Mouse (Mus musculus): ENCODE measurements around the gene Wfdc8.

Wfdc8 gene

DNA sequence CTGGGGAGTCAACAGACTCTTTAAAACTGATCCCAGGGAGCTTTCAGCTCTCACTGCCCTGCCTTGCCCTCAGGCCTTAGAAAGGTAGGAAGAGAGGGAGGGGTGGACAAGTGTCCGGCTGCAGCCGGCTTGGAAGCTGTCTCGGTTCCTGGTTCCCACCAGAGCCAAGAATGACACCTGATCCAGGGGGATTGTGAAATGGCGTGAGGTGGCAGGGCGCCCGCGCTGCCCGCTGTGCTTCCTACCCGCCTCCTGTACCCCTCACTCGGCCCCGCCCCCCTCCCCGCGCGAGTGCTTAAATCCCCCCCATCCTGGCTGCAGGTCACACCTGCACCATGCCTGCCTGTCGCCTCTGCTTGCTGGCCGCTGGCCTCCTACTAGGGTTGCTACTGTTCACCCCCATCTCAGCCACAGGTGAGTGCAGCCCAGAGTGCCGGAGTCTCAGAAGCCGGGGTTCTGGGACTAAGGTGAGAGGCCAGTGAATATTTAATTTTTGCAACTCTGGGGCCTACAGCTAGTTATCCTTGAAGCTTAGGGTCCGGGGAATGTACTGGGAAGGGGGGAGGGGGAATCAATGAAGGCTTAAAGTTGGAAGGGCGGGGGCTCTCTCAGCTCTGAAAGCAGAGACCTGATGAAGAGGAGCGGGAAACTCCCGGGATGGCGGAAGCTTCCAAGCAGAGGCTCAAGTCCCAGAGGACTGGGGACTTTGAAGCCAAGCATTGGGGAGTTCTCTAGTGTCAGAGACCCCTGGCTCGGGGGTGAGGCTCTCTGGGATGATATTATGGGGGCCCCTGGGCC, 50.8 kb downstream of the Wfdc8 start, which contains the start of gene Wfdc2:
Gene Wfdc2, plus strand, starts transcription at position 23 of the 798 bp plus-strand sequence.
- DNase-seq (ENCODE audit: low read depth, low spot score): peak; percentile 91

DNA sequence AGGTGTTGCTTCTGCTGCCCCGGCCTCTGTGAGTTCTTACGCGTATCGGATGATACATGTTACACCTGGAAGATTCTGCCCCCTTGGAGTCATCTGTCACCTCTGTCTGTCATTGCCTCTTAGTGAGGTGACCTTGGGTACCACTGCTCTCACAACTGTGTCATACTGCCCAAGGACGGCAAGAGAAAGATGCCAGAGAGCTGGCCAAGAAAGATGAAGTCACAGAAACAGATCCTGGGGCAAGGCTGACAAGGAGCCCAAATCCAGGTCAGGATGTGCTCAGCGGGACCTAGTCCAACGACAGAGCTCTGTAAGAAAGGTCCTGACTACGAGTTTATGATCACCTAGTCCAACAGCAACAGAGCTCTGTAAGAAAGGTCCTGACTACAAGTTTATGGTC, 53.3 kb downstream of the Wfdc8 start:
- no peak for DNase-seq (ENCODE audit: low read depth, low spot score)

DNA sequence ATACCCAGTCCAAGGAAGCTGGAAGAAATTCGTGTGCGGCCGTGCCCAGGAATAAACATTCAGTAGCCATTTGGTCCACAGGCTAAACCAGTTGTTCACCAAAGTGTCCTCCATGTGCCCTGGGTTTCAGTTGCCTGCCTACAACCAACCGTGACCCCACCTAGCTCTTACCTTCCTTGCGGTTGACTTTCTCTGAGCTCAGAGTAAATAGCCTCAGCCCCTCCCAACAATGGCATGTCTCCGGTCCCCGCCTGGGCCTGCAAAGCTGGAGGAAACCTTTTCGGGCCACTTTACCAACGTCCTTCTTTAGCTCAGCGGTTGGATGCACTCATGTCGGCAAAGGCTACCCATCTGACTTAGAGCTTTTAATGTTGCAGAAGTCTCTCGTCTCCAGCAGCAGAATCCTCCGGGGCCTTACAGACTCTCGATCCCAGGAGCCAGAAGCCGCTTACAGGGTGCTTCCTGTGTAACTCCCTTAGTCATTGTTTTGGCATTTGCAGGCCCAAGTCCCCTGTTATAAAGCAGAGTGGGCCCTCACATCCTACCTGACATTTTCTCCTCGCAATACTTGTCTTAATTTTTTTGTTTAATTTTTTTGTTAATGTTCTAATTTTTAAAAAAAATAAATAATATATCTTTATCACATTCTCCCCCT, 54.3 kb downstream of the Wfdc8 start:
- DNase-seq (ENCODE audit: low read depth, low spot score): peak; percentile 69

DNA sequence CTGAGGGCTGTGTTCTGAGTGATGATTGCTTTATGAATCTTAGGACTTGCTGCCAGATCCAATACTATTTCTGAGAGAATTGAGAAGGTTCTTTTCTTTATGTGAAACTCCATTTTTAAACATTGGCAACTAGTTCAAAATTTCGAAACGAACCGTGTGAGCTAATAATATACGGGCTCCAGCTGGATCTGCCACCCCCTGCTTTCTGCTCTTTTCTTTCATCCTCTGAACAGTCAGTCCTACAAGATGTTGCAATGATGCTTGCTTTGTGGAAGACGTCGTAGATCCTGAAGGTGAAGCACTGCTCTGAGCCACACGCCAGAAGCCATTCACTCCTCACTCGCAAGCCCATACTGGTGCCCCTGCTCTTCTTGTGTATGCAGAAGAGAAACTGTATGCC, 55.0 kb downstream of the Wfdc8 start:
- no peak for DNase-seq (ENCODE audit: low read depth, low spot score)

DNA sequence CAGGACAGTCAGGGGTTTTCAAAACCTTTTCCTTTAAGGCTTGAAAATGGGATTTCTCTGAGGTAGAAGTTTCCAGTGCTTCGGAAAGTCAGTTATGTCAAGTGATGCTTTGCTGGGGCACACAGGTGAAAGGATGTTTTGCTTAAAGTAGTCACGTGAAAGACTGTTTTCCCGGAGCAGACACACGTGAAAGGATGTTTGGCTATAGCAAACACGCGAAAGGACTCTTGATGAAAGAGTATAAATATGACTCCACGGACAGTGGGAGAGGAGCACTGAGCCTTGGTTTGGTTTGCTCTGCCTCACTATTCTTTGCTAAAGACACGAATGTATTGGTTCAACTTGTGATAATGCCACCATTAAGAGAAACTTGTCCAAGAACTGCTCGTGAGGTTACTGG, 61.9 kb downstream of the Wfdc8 start:
- no peak for DNase-seq (ENCODE audit: low read depth, low spot score)

DNA sequence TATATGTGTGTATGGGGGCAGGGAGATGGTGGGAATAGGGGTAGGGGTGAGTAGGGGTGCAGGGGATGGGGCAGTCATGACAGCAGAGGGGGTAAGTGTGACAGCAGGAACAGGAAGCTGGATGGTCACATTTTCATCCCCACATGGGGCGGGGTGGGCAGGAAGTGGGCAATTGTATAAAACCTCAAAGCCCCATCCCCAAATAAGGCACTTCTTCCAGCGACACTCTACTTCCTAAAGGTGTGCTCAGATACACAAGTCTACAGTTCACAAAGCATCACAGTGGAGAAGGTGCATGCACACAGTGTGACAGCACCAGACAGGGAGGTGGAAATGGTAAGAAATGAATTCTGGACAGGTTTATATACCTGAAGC, 62.5 kb downstream of the Wfdc8 start:
- no peak for DNase-seq (ENCODE audit: low read depth, low spot score)

DNA sequence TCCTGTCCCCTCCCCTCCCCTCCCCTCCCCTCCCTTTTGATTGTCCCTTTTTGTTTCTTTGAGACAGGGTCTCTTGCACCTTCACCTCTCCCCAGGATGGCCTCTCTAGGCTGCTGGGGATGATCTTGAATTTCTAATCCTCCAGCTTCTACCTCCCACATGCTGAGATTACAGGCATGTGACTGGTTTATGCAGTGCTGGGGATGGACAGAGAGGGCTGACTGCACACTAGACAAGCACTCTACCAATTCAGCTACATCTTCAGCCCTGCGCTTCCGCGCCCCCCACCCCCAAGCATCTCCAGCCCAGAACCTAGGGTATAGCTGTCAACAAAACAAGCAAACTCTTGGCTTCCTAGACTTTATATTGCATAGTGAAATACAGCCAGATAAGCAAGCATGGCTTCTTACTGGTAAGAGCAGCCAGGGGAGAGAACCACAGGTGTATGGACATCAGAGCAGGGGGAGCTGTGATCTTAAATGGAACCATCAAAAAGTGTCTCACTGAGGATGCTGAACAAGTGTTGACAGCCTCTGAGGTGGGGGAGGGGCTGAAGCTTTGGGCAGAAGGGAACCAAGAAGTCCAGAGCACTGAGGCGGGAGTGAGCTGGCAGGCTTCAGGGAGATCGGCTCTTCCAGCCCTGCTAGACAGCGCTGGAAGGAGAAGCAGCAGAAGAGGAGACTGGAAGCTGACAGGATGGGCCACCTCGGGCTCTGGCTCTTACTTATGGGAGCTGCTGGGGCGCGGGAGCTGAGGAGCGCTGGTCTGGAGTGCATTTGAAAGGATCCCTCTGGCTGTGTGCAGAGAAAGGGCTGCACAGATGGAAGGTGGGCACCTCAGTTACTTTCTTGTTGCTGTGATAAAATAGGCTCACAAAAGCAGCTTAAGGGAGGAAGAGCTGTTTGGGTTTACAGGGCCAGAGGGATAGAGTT, 63.2 kb downstream of the Wfdc8 start:
- peak; percentile 40 for DNase-seq (ENCODE audit: low read depth, low spot score)

DNA sequence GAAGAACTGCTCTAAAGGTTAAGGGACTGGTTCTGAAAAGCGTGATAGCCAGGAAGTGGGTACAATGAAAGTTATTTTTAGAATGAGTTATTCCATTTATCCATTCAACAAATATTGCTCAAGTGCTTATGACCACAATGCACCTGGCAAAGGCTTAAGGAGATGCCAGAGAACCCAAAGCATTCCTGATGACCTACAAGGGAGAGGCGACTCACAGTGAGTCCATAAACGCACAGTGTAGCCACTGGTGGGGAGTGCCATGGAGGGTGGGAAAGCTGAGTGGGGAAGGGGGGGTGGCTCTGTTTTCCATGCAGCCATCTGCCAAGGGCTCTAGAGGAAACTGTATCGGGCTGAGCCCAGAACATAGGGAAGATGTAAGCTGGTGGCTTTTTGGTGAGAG, 64.1 kb downstream of the Wfdc8 start:
- DNase-seq (ENCODE audit: low read depth, low spot score): no peak
